9 mouse cellular contexts compared by ENCODE assay signal in the genomic region with DNA sequence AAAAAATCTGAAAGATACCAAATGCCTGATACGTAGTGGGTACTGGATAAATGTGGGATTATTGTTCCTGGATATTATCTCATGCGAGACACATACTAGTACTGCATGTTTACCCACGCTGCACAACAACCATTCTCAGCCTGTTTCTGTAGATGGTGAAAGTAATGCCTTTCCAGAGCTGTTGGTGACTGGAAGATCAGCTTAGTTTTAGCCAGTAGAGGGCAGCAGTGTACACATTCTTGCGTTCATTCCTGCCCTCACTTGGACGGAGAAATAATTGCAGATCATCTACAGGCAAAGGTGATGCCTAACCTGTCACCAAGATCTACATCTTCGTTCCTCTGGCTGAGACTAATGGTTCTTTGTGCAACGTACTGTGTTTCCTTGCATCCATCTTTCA.
DNase-seq lines count a peak whose midpoint lies in the region; ATAC-seq and TF ChIP-seq lines count a peak whose summit lies in the region.
"Had no signal": no experiment of that assay in that cellular context is flagged by ENCODE, and none has a peak within 500 bp of the region (broad histone marks: within the 10 kb centered on the region; RNA-seq: fewer than 3 reads in every experiment).

No protein-coding gene starts in this region.

- 35% methylated on average over 7 of the region's 7 CpGs for WGBS in lung, embryonic 14.5 days

- H3K27ac ChIP-seq in embryonic fibroblast, embryonic 13.5 days (ENCODE audit: insufficient read depth, low read length): no peak overlapping the region
- no peak overlapping the region for H3K27ac ChIP-seq in lung, embryonic 14.5 days (ENCODE audit: low read depth)
- H3K27ac ChIP-seq: hindbrain, embryonic 15.5 days had no signal

- no peaks in the 10 kb centered on the region for H3K4me1 ChIP-seq in embryonic fibroblast, embryonic 13.5 days (ENCODE audit: control insufficient read depth, insufficient read depth, low read length)
- H3K4me1 ChIP-seq in lung, embryonic 14.5 days (ENCODE audit: insufficient read depth): no peaks in the 10 kb centered on the region
- H3K4me1 ChIP-seq: hindbrain, embryonic 15.5 days had no signal

- DNase-seq in adrenal gland, adult 2 months: peak; percentile 17
- DNase-seq in adrenal gland, adult 8-10 months: no peak
- DNase-seq in urinary bladder, postnatal 36 days (ENCODE audit: low spot score in 2 of 2): peak; percentile 6 to 9
- DNase-seq in urinary bladder, adult 2 months (ENCODE audit: low spot score): no peak
- peak; percentile 47 for DNase-seq in kidney, postnatal 10 days
- peak; percentile 87 for DNase-seq in lung, embryonic 14.5 days
- peak; percentile 4 for DNase-seq in splenic B cell, adult 2 months (ENCODE audit: low read depth, low spot score)

- no peak overlapping the region for H3K4me3 ChIP-seq in embryonic fibroblast, embryonic 13.5 days (ENCODE audit: insufficient read depth, low read length)
- no peak overlapping the region for H3K4me3 ChIP-seq in lung, embryonic 14.5 days (ENCODE audit: low read depth, low read length)
- H3K4me3 ChIP-seq: hindbrain, embryonic 15.5 days had no signal

- H3K36me3 ChIP-seq in lung, embryonic 14.5 days (ENCODE audit: insufficient read depth): no peaks in the 10 kb centered on the region
- no peaks in the 10 kb centered on the region for H3K36me3 ChIP-seq in splenic B cell, adult 2 months (ENCODE audit: control insufficient read depth, insufficient read depth, low read length, poor library complexity, severe bottlenecking)
- H3K36me3 ChIP-seq: hindbrain, embryonic 15.5 days had no signal

- H3K9me3 ChIP-seq in lung, embryonic 14.5 days (ENCODE audit: low read depth, low read length): no peaks in the 10 kb centered on the region
- H3K9me3 ChIP-seq: hindbrain, embryonic 15.5 days had no signal

- ATAC-seq in lung, embryonic 14.5 days (ENCODE audit: insufficient read depth): no peak

- no peak overlapping the region for H3K9ac ChIP-seq in lung, embryonic 14.5 days
- H3K9ac ChIP-seq: hindbrain, embryonic 15.5 days had no signal

- no peaks in the 10 kb centered on the region for H3K27me3 ChIP-seq in lung, embryonic 14.5 days (ENCODE audit: insufficient read depth, low read length)
- no peaks in the 10 kb centered on the region for H3K27me3 ChIP-seq in splenic B cell, adult 2 months (ENCODE audit: control insufficient read depth, insufficient read depth, low read length, poor library complexity, severe bottlenecking)
- H3K27me3 ChIP-seq: hindbrain, embryonic 15.5 days had no signal

- H3K4me2 ChIP-seq in lung, embryonic 14.5 days: no peak overlapping the region
- H3K4me2 ChIP-seq: hindbrain, embryonic 15.5 days had no signal

- TF ChIP-seq CTCF in embryonic fibroblast, embryonic 13.5 days (IDR thresholded peaks at IDR 0.05; ENCODE audit: borderline replicate concordance, insufficient read depth, low read length): peak; percentile 21; the same call in 1 of the 2 replicates
- TF ChIP-seq CTCF in lung, embryonic 14.5 days (IDR thresholded peaks at IDR 0.05; ENCODE audit: low read depth): peak; percentile 85

- no peak for TF ChIP-seq POLR2A in embryonic fibroblast, embryonic 13.5 days (IDR thresholded peaks at IDR 0.05; ENCODE audit: low read depth, low read length)

Comparison
In these comparisons a context has a peak if more than half of its experiments do, and no peak if none do; other contexts are left out.
1. DNase-seq: peak in adrenal gland, adult 2 months (single experiment), urinary bladder, postnatal 36 days (2 of 2), kidney, postnatal 10 days (single experiment), lung, embryonic 14.5 days (single experiment) and splenic B cell, adult 2 months (single experiment); none in adrenal gland, adult 8-10 months (single experiment) and urinary bladder, adult 2 months (single experiment).